ENCODE assay signal across 11 mouse cellular contexts in genomic region chr7:73063556-73063955, GRCm38 (mm10).
"Had no signal": no experiment of that assay in that cellular context is flagged by ENCODE, and none has a peak within 500 bp of the region (broad histone marks: within the 10 kb centered on the region; RNA-seq: fewer than 3 reads in every experiment).

No protein-coding gene starts in this region.

- DNase-seq: kidney, adult 2 months; kidney, postnatal 25 days; layer of hippocampus, adult 9-11 months; liver, postnatal 0 days; lung, embryonic 14.5 days; right cerebral cortex, adult 18-20 months; right cerebral cortex, postnatal 14 days; right cerebral cortex, postnatal 4 days; thymus, adult 2 months; thymus, postnatal 14 days; thymus, postnatal 4 days had no signal
